ENCODE assay signal across 34 mouse cellular contexts in the genomic region with DNA sequence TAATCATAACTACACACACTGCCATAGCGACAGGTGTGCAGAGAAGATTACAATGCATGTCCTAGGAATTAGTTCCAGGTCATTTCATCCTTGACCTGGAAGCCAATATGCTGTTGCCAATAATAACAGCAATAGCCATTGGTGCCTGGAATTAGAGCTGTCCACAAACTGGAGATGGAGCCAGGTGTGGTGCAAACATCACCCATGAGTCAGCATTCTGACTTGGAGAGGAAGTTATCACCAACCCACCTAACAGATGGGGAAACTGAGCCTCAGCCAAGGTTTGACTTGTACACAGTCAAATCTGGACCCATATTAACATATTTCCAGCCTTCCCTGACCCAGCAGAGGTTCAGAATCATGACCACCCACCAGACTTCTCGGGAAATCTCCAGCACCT. TPM values are rescaled to one million over a fixed set of nuclear protein-coding genes. Genes with fewer than 3 reads are reported as not detected.
DNase-seq lines count a peak whose midpoint lies in the region; ATAC-seq lines count a peak whose summit lies in the region.
"Had no signal": no experiment of that assay in that cellular context is flagged by ENCODE, and none has a peak within 500 bp of the region (broad histone marks: within the 10 kb centered on the region; RNA-seq: fewer than 3 reads in every experiment).

No protein-coding gene starts in this region.

- H3K9me3 ChIP-seq in liver, embryonic 12.5 days (replicated peaks), result no peaks in the 10 kb centered on the region
- H3K9me3 ChIP-seq: embryonic facial prominence, embryonic 12.5 days; G1E; hindbrain, embryonic 12.5 days; limb, embryonic 12.5 days; midbrain, embryonic 12.5 days had no signal

- no peak overlapping the region for H3K4me2 ChIP-seq in liver, embryonic 12.5 days
- H3K4me2 ChIP-seq: embryonic facial prominence, embryonic 12.5 days; hindbrain, embryonic 12.5 days; limb, embryonic 12.5 days; midbrain, embryonic 12.5 days had no signal

- no peaks in the 10 kb centered on the region for H3K36me3 ChIP-seq in liver, embryonic 12.5 days
- H3K36me3 ChIP-seq: embryonic facial prominence, embryonic 12.5 days; G1E; hindbrain, embryonic 12.5 days; limb, embryonic 12.5 days; midbrain, embryonic 12.5 days had no signal

- H3K4me3 ChIP-seq in liver, embryonic 12.5 days, result no peak overlapping the region
- H3K4me3 ChIP-seq: embryonic facial prominence, embryonic 12.5 days; hindbrain, embryonic 12.5 days; limb, embryonic 12.5 days; midbrain, embryonic 12.5 days had no signal

- ATAC-seq in liver, embryonic 12.5 days, result no peak
- ATAC-seq: Patski had no signal

- WGBS in liver, embryonic 12.5 days (ENCODE audit: insufficient replicate concordance), result 62% methylated on average over 2 of the region's 2 CpGs

- peak; percentile 24 for DNase-seq in layer of hippocampus, adult 11-12 months (ENCODE audit: low spot score)
- no peak for DNase-seq in layer of hippocampus, postnatal 25 days (ENCODE audit: extremely low spot score in 1 of 2, low spot score in 1 of 2)
- DNase-seq in right cerebral cortex, adult 2 months (ENCODE audit: low spot score in 2 of 2), result peak; percentile 20 to 27
- no peak for DNase-seq in right cerebral cortex, postnatal 4 days
- no peak for DNase-seq in natural killer cell, adult 2 months (ENCODE audit: low spot score in 2 of 2)
- no peak for DNase-seq in spleen, postnatal 36 days (ENCODE audit: low spot score in 2 of 2)
- DNase-seq: adrenal gland, postnatal 36 days; B cell, adult 2 months; cerebellum, adult 11 months; cerebellum, adult 9-11 months; gastrocnemius, postnatal 36 days; lung, adult 2 months; lung, postnatal 14 days; thymus, adult 18-20 months; thymus, postnatal 36 days had no signal

- H3K27ac ChIP-seq in liver, embryonic 12.5 days, result peak overlapping the region; percentile 72; the same call in 1 of the 2 replicates
- H3K27ac ChIP-seq: embryonic facial prominence, embryonic 12.5 days; hindbrain, embryonic 12.5 days; limb, embryonic 12.5 days; midbrain, embryonic 12.5 days had no signal

- no peak overlapping the region for H3K9ac ChIP-seq in liver, embryonic 12.5 days
- H3K9ac ChIP-seq: embryonic facial prominence, embryonic 12.5 days; hindbrain, embryonic 12.5 days; limb, embryonic 12.5 days; midbrain, embryonic 12.5 days had no signal

- H3K4me1 ChIP-seq in liver, embryonic 12.5 days, result peaks cover 32% of the 10 kb centered on the region
- H3K4me1 ChIP-seq: embryonic facial prominence, embryonic 12.5 days; limb, embryonic 12.5 days had no signal

- peaks cover 14% of the 10 kb centered on the region for H3K27me3 ChIP-seq in liver, embryonic 12.5 days (replicated peaks)

RNA-seq across cellular contexts. Expression of gene Hnf4a, which starts 31.8 kb away (rescaled TPM):
- total RNA-seq in layer of hippocampus, postnatal 25 days (2021), result not detected
- polyA plus RNA-seq in liver, embryonic 12.5 days (2016; fragmentation: Nextera tagmentation; extraction: Ambion mirVana), result 15.1 and 15.4 TPM in 2 replicates
- total RNA-seq: CH12.LX; gastrocnemius, postnatal 36 days; heart, adult 8-10 months; heart, postnatal 25 days; layer of hippocampus, adult 8-10 months; left cerebral cortex, postnatal 10 days; neutrophil, adult 5-6 weeks had no signal
- polyA plus RNA-seq: cortical plate, adult 2 months; embryonic facial prominence, embryonic 12.5 days; forebrain, embryonic 11.5 days; heart, embryonic 14.5 days; hindbrain, embryonic 12.5 days; limb, embryonic 12.5 days; midbrain, embryonic 12.5 days had no signal

RNA-seq across cellular contexts. Expression of gene R3hdml, which starts 46.3 kb away (rescaled TPM):
- not detected for total RNA-seq in layer of hippocampus, postnatal 25 days (2021)
- not detected in 2 replicates for polyA plus RNA-seq in liver, embryonic 12.5 days (2016; fragmentation: Nextera tagmentation; extraction: Ambion mirVana)
- total RNA-seq: adrenal gland, adult 18-20 months; adrenal gland, postnatal 36 days; CH12.LX; G1E; gastrocnemius, postnatal 36 days; heart, adult 8-10 months; heart, postnatal 25 days; layer of hippocampus, adult 8-10 months; megakaryocyte progenitor cell, adult 5-6 weeks; neutrophil, adult 5-6 weeks had no signal
- polyA plus RNA-seq: cortical plate, adult 2 months; embryonic facial prominence, embryonic 12.5 days; forebrain, embryonic 11.5 days; G1E; heart, embryonic 14.5 days; hindbrain, embryonic 12.5 days; limb, embryonic 12.5 days; lung, adult 2 months; midbrain, embryonic 12.5 days; Patski; stomach, embryonic 16.5 days had no signal

Comparison
In these comparisons a context has a peak if more than half of its experiments do, and no peak if none do; other contexts are left out.
1. DNase-seq: peak in layer of hippocampus, adult 11-12 months (single experiment) and right cerebral cortex, adult 2 months (2 of 2); none in layer of hippocampus, postnatal 25 days (0 of 2), right cerebral cortex, postnatal 4 days (single experiment), natural killer cell, adult 2 months (0 of 2) and spleen, postnatal 36 days (0 of 2).